22 mouse cellular contexts compared by ENCODE assay signal in genomic region chr4:97818498-97818897, GRCm38 (mm10). TPM values are rescaled to one million over a fixed set of nuclear protein-coding genes. Genes with fewer than 3 reads are reported as not detected.
"Had no signal": no experiment of that assay in that cellular context is flagged by ENCODE, and none has a peak within 500 bp of the region (broad histone marks: within the 10 kb centered on the region; RNA-seq: fewer than 3 reads in every experiment).

No protein-coding gene starts in this region.

- DNase-seq: kidney, postnatal 25 days; layer of hippocampus, adult 9-11 months; lung, adult 2 months; lung, postnatal 14 days; lung, postnatal 4 days; midbrain, embryonic 14.5 days; thymus, adult 2 months; thymus, postnatal 14 days; thymus, postnatal 4 days had no signal

- H3K4me2 ChIP-seq: limb, embryonic 13.5 days; liver, embryonic 12.5 days; liver, embryonic 15.5 days; midbrain, embryonic 11.5 days had no signal

- H3K9me3 ChIP-seq: limb, embryonic 10.5 days; limb, embryonic 13.5 days; liver, embryonic 12.5 days; liver, embryonic 15.5 days had no signal

- H3K27me3 ChIP-seq: limb, embryonic 13.5 days; liver, embryonic 12.5 days; liver, embryonic 15.5 days had no signal

- H3K36me3 ChIP-seq: limb, embryonic 10.5 days; limb, embryonic 13.5 days; liver, embryonic 12.5 days; liver, embryonic 15.5 days had no signal

- H3K4me1 ChIP-seq: limb, embryonic 10.5 days; liver, embryonic 12.5 days had no signal

- H3K4me3 ChIP-seq: layer of hippocampus, adult 2 months; limb, embryonic 10.5 days; limb, embryonic 13.5 days; liver, embryonic 12.5 days; liver, embryonic 15.5 days had no signal

- H3K27ac ChIP-seq: kidney, postnatal 0 days; layer of hippocampus, adult 2 months; limb, embryonic 10.5 days; limb, embryonic 13.5 days; liver, embryonic 12.5 days; liver, embryonic 15.5 days; stomach, postnatal 0 days had no signal

- ATAC-seq: liver, embryonic 12.5 days had no signal

- H3K9ac ChIP-seq: limb, embryonic 13.5 days; liver, embryonic 12.5 days; liver, embryonic 15.5 days had no signal

RNA-seq across cellular contexts. Expression of gene E130114P18Rik, which starts 40.6 kb away (rescaled TPM):
- total RNA-seq: megakaryocyte progenitor cell, adult 5-6 weeks; megakaryocyte-erythroid progenitor cell, adult 5-6 weeks had no signal
- polyA plus RNA-seq: large intestine, adult 2 months; liver, embryonic 12.5 days; small intestine, adult 2 months; spleen, adult 2 months had no signal
